Mouse (Mus musculus): Measurements from ENCODE around the gene Myo5c.

Gene Myo5c

DNA sequence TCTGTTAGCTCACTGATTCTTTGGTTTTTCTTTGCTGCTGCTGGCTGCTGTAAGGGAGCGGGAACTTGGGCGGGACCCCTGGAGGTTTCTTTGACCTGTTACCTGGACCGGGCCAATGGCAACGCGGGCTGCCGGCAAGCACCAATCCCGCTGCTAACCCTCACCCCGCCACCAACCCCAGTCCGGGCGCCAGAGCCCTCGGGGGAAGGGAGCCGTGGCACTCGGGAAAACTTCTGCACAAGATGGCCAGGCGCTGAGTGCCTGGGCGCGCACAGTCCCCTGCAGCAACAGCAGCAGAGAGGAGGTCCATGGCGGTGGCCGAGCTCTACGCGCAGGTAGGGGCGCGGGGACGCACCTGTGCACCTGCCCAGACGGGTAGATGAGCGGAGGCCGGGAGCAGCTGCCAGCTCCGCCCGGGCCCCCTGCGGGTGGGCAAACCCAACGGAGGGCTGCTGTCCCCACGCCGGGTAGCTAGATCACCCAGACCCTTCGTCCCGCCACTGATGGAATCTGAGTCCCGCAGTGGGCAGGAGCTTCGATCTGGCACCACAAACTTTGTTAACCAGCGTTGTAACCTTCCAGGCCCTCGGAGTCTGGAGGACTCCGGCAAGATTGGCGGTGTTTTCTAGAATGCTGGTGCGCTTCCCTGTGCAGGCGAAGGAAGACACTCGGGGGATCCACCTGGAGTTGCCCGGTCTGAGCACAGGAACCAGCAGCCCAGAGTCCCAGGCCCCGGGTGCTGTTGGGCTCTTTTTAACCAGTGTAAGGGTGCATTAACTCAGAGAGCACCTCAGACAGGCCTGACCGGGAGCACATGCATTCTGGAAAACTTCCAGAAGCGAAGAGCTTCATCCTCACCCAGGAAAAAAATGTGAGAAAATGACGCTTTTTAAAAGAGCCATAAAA, at the start of gene Myo5c:
Gene Myo5c (plus strand): TSS at position 180 of the 906 bp plus-strand sequence.
- peak; percentile 94 for DNase-seq (ENCODE audit: low read depth, low spot score)

DNA sequence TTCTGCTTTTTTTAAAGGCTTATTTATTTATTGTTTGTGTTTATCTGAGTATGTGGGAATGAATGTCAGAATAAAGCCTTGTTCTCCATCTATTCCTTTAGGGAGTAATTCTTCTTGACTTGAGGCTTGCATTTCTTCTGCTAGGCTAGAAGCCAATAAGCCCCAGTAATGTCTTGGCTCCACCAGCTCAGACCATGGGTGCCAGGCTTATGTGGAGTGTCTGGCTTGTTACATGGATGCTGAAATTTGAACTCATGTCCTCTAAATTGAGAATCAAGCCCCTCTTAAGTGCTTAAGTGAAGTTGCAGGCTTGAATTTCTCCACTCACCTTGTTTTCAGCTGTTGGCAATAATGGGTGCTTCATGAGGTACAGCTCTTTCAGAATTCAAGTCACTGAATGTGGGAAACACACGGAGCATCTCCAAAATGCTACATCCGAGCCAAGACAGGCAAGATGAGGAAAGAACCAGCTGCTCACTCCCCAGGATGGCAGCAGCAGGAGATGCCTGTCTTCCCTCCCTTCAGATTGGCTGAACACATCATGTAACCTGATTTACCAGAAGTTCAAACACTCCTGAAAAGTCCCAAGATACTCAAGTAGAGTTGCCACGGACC, 44.1 kb upstream of the Myo5c start:
- no peak for DNase-seq (ENCODE audit: low read depth, low spot score)

DNA sequence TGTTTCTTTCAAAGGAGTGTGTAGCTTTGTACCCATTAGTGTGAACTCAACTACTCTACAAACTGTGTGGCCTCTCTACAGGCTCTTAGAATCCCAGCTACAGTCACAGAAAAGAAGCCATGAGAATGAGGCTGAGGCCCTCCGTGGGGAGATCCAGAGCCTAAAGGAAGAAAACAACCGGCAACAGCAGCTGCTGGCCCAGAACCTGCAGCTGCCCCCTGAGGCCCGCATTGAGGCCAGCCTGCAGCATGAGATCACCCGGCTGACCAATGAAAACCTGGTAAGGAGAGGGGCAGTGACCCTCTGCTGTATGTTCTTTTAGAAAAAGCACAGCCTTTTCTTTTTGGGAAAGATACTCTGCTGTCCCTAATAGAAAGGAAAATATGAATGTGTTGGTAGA, 38.0 kb upstream of the Myo5c start:
- DNase-seq (ENCODE audit: low read depth, low spot score) = no peak

DNA sequence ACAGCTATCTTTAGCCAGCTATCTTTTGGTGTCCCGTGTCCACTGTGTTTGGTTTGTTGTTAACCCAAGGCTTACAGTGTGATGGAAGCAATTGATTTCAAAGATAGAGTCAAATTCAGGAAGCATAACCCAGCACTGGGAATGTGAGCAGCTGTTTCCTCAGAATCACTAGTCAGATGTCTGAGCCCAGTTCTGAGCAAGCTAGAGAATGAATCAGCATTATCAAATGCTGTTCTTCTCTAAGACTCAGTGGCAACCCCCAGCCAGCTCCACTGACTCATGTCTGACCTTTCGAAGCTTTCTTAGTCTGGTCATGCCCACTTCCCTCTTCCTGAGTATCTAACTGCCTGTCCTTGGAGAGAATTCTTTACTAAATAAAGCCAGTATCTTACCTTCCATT, 35.5 kb upstream of the Myo5c start:
- no peak for DNase-seq (ENCODE audit: low read depth, low spot score)

DNA sequence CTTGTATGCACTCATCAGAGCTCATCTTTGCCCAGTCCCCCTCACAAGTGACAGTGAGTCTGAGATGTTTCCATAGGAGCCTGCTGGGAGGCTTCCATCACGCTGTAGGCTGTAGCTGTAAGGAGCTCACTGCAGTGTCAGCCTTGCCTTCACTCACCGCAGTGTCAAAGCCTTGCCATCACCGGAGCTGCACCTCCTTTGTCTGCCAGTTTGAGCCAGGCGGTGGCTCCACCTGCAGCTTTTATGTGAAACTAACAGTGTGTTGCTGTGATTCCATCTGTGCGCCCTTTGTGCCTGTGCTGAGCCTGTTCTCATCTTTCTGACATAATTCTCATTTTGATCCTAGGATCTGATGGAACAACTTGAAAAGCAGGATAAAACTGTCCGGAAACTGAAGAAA, 34.5 kb upstream of the Myo5c start:
- DNase-seq (ENCODE audit: low read depth, low spot score) = peak; percentile 59

DNA sequence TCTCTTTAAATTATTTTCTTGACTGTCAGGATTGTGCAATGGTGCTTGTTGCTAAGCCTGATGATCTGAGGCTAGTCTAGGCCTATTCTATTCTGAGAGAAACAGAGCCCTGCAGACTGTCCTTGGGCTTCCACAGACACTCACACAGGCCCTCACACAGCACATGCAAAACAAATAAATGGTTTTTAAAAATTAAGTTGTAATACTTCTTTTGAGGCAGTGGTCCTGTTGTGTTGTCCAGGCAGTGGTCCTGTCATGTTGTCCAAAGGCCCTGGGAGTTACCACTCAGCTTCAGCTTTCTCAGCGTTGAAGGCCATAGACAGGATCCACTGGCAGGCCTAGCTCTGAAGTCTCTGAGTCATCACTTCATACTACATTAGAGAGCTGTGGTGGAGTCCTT, 30.3 kb upstream of the Myo5c start:
- no peak for DNase-seq (ENCODE audit: low read depth, low spot score)

DNA sequence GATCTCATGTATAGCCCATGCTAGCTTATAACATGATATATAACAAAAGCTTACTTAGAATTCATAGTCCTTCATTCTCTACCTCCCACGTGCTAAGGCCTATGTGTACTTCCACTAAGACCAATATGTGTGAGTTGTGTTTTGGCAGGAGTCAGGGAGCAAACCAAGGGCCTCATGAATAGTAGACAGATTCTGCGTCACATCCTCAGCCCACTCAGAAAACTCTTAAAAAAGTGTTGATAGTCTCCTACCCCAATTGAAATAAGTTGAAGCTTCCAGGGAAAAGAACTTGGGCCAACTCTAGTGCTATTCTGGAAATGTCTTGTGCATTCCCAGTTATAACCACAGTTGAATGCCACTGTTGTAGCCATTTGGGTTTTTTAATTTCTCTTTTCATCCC, 29.8 kb upstream of the Myo5c start:
- DNase-seq (ENCODE audit: low read depth, low spot score) = no peak

DNA sequence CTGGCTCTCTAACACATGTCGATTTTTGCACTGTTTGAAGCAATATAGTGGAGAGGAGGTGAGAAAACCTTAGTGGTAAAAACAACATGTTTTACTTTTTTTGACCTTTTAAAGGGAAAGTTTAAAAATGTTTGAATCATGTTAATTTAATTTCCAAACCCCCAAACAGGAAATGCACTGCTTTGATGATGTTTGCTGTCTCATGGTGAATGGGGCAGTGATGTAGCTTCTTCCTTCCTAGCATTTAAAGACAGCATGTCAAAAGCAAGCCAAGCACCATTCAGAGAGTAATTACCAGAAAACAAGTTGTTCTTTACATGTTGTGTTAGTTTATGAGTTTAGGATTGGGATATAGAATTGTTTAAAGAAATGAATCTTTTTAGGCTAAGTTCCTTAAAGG, 22.6 kb upstream of the Myo5c start:
- DNase-seq (ENCODE audit: low read depth, low spot score) = no peak

DNA sequence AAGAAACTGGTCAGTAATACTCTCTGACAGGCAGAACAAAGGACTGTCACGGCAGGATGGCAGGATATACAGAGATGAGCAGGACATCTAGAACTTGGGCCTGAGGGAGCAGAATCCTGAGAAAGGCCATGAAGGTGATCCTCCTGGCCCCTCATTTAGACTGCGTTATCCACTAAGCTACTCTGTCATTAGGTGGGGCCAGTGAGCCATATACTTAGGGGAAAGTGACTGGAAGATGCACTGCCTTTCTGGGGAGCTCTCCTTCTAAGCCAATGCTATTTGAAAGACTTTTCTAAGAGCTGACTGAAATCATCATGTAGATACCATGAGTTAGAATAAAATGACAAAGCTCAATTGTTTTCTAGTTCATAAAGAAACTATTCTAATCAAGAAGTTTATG, 21.6 kb upstream of the Myo5c start:
- no peak for DNase-seq (ENCODE audit: low read depth, low spot score)

DNA sequence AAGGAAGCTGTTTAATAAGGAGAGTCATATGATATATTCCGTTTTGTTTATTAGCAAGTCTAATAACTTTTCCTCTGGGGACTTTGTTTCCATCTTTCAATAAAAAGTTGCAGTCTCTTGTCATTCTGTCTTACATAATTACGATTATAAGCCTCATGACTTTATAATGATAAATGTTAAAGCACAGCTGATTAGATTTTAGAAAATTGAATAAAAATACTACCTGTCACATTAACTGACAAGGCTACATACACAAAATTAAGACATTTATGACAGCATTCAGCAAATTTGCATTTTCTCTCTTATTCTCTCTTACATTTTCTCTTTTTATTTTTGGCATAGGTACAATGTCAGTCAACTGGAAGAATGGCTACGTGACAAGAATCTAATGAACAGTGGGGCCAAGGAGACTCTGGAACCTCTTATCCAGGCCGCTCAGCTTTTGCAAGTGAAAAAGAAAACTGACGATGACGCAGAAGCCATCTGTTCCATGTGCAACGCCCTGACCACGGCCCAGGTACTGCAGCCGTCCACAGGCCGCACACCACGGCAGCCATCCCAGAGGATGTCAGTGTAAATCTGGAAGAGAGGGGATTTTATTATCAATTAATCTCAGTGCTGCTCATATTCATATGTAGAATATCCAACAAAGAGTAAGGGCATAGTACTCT, 16.9 kb upstream of the Myo5c start:
- DNase-seq (ENCODE audit: low read depth, low spot score) = no peak

DNA sequence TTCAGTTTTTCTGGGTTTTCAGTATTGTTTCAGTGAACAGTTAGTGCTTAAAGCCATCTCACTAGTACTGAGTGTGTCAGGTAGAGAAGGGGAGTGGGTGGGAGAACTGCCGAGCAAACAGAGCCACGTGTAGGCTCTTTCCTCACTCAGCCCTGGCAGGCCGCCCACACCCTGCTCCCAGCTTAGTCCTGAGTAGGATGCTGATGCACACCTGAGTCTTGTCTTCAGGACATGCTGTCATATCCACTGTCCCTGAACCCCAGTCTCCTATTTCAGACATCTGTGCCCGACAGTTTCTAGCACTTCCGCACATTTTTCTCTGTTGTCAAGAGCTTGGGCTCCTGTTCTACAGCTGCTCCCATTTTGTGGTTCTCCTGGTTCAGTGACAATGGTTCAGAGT, 11.9 kb upstream of the Myo5c start:
- no peak for DNase-seq (ENCODE audit: low read depth, low spot score)

DNA sequence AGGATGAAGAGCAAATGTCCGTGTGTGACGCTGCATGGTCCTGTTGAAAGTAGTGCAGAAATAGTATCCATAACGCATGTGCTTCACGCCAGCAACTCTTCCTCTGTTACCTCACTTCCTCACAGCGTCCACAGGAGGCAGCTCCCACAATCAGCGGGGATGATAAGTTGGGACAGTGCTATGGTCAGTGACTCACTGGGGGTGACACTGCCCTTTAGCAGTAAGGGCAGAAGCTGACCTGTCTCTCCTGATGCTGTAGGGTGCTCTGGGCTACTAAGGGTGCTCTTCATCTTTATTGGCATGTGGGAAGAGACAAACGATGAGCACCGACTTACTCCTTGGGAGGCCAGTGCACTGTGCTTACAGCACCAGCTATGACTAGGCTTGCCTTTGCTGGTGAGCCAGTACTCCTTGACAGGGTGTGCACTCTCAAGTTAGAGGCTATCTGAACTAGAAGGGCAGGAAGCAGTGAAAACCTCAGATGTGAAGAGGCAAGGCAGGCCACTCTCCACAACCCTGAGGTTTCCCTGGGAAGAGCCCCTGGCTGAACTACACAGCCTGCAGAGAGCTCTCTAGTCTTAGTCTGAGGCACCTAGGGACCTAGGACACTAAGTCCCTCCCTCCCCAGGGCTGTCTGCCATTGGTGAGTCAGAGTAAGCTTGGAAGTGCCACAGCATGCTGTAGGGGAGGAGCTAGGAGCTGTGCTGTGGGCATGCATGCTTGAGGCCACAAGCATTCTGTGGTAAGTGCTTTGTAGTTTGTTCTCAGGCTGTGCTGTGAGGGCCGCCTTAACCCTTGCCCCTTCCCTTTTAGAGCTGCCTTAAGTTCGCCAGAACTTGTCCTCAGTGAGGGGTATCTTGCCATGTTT, 10.2 kb upstream of the Myo5c start:
- DNase-seq (ENCODE audit: low read depth, low spot score) = peak; percentile 75

DNA sequence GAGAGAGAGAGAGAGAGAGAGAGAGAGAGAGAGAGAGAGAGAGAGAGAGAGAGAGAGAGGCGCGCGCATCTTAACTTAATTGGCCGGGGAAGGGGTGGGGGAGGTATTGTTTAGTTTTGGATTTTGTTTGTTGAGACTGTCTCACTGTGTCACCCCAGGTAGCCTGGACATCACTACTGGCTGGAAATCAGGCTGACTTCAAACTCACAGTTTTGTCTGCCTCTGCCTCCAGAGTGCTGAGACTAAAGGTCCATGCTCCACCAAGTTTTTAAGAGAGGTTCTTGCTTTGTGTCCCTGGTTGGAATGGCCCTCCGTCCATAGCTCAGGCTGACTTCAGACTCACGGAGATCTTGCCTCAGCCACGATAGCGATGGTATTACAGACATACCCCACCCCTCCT, 1.0 kb downstream of the Myo5c start:
- DNase-seq (ENCODE audit: low read depth, low spot score) = no peak

DNA sequence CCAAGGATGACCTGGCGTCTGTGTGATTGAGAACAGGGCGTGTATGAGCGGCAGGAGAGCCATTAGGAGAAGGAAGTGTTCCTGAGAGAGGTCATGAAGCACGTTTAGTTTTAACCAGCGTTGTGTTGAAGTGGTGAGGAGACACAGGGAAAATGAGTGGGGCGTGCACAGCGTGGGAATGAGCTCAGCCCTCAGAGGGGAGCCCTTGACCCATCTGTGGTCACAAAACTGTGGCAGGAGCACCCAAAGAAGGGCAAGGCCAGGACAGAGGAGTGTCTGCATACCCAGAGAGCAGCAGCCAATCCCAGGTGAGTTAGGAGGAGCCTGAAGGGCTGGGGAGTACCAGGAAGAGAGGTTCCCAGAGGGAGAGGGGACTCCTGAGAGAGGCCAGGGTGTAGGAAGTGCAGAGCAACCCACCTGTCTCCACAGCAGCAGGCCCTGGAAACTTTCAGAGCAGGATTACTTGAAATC, 2.5 kb downstream of the Myo5c start:
- DNase-seq (ENCODE audit: low read depth, low spot score) = peak; percentile 25

DNA sequence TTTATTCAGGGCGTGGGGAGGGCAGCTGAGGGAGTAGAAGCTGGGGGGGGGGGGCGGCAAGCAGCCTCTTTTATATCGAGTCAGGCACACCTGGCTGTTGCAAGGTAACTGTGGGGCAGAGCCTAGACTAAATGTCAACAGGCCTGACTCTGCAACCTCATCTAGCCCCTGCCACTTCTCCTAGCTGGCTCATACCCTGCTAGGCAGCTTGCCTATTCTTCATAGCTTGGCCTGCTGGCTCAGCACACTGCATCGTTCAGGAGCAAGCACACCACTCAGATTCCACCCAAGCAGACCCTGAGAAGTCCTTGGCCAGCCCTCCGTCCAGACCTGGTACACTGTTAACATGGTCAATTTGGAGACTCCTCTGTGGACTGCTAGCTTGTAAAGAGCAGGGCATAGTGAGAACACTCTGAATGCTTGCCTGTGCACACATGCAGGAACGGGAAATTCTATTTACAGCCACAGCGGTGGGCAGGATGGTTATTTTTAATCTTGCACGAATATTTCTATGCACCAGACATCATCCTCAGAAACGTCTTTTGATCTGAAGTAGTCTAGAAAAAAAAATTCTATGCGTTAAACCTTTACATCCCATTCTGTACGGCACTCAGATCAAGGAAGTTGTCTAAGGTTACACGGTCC, 3.3 kb downstream of the Myo5c start:
- no peak for DNase-seq (ENCODE audit: low read depth, low spot score)

DNA sequence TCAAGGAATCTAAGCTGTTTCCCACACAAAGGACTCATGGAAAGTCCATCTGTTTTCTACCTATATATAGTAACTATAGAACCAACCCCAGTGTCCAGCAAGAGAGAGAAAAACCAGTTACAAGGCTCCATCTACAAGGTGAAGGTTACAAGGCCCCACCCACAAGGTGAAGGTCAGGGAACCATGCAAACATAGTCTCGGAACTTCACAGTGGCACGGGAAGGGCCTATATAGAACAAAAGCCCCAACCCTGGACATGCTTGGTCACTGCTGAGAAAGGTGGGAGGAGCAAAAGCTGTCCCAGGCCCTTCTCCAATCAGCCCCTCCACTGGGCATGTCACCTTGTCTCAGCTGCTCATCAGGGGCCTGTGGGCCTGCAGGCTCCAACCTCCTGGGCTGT, 3.9 kb downstream of the Myo5c start:
- peak; percentile 25 for DNase-seq (ENCODE audit: low read depth, low spot score)

DNA sequence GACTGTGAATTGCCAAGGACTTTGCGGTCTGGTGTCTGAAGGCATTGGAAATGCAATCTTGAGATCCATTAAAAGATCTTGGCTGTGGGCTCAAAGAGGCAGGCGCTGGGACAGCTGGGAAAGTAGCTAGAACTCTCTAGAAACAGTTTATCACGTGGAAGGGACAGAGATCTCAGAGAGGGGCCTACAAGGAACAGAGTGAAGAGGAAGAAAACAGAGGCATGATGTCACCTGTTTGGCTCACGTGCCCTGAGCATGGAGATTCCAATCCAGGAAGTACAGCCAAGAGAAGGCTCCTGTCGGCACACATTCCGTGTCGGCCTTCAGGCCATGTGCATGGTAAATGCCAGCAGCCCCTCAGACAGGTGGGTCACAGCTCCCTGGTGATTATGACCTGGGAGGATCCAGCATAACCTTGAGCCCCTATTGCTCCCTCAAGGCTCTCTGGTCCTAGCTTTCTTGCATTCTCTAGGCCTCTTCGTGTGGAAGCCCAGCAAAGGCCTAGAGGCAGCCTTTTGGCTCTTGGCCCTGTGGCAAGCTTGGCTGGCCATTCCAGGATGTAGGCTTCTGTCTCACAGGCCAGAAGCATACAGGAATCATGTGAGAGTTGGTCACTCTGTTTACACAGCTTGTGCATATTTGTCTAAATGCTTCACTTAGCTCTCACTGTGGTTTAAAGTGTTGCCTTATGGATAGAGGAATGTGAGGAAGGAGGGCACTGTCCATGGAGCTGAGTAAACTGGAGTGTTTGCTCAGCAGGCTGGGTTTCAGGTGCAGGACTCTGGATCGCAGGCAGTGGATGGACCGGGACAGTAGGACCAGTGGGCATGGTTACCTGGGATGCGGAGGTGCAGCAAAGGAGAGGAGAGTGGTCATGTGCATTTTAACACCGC, 4.8 kb downstream of the Myo5c start:
- no peak for DNase-seq (ENCODE audit: low read depth, low spot score)

DNA sequence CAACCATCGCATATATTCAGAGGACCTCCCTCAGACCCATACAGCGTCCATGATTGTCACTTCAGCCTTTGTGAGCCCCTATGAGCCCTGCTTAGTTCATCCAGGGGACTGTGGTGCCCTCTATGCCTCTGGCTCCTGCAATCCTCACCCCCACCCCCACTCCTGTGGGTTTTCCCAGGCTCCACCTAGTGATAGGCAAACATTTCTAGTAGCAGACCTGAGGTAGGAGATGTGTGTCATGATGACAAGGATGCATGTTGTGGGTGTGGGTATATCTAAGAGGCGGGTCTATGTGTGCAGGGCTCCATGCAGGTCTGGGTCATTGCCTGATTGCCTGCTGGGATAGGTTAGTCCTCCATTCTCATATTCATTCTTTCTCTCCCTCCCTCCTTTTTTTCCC, 6.4 kb downstream of the Myo5c start:
- DNase-seq (ENCODE audit: low read depth, low spot score) = no peak

DNA sequence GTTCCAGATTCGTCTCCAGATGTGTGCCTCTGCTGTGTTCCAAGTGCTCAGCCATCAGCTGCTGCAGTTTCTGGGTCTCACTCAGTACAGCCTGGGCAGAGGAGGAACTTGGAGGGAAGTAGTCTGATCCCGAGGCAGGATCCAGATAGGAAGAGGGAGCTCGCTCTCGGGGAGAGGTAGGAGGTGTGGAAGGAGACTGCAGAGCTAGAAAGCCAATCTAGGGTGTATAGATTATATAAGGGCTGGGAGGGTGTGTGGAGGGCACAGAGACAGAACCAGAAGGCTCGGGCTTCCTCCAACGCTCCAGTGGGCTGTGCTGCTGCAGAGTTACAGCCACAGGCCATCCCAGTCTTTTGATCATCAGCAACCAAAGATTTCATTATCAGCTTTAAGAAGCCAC, 11.2 kb downstream of the Myo5c start:
- DNase-seq (ENCODE audit: low read depth, low spot score) = no peak

All from ZHBTc4 (cell line).